Mouse (Mus musculus) ES-Bruce4 (cell line): ENCODE results near the gene Atic.

Source experiments
- CTCF ChIP-seq: IDR thresholded peaks from one replicate; pipeline ENCODE4 v1.8.1; 2011; ENCODE audit warnings: low read depth, low read length
- EP300 ChIP-seq: IDR thresholded peaks from 2 replicates; pipeline ENCODE4 v1.6.1; 2011; ENCODE audit warnings: low read depth, low read length; ENCODE audit not compliant: insufficient read depth

GRCm38 (mm10) chr1:71583302-71583701, 26.4 kb downstream of the Atic start:
- no peak for TF ChIP-seq CTCF
- TF ChIP-seq EP300: no peak
